Mouse (Mus musculus): ENCODE data around the gene Zdhhc13.

Zdhhc13 gene

GRCm38 (mm10) chr7:48788851-48789572 is at the start of gene Zdhhc13:
Gene Zdhhc13, plus strand, starts transcription at chr7:48789003.
- peak; percentile 66 for DNase-seq (ENCODE audit: low spot score)

- DNase-seq (ENCODE audit: low spot score): no peak
Measured at GRCm38 (mm10) chr7:48749298-48750163, 39.3 kb upstream of the Zdhhc13 start.

DNA sequence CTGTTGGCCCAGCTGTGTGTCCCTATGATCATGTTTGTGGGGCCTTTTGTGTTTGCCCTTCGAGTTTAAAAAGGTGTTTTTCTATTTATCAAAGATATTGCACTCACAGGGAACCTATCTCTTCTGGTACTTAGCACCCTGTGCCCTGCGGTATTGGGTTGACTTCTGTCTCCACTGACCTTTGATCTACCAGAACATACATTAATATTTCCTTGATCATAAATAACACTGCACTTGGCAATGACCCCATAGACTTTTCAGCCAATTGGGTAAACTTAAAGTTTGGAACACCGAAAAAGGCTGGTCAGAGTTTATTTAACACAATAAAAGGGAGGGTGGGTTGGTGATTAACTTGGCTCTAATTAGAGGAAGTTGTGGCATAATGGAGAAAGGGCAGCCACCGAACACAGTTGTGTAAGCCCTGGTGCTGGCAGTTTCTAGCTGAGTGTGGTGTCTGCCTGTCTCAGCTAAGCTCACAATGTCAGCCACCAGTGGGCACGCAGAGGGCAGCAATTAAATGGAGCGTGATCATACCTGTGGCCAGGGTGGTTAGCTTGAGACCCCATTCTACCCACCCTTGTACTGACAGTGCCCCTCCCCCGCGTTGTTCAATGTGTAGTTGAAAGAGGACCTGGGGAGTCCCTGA is 38.5 kb upstream of the Zdhhc13 start:
- DNase-seq (ENCODE audit: low spot score): no peak

- no peak for DNase-seq (ENCODE audit: low spot score)
Measured at GRCm38 (mm10) chr7:48751222-48751621, 37.6 kb upstream of the Zdhhc13 start.

DNA sequence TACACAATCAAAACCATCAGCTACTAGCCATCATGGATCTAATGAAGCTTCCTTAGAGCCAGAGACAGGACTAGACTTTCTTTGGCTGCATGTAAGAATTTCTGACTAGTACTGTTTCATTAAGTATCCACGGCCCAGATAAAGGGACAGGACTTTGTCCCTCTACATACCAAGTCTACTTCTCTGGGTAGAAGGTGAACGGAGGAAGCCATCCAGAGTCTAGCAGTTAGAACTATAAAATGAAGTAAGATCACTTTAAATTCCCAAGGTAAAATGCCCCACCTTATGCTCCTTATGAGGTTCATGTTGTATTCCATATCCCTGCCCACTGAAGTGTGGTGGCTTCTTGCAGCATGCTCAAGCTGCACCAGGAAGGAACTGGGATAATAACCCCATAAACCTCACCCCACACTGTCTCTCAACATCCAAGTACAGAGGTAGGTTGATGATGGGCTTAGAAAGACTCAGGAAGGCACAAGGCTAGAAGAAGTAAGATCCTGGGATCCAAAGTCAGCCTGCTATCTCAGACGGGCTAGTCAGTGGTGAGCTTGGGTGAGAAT is 34.3 kb upstream of the Zdhhc13 start:
- DNase-seq (ENCODE audit: low spot score): no peak

GRCm38 (mm10) chr7:48755825-48756224 is 33.0 kb upstream of the Zdhhc13 start:
- DNase-seq (ENCODE audit: low spot score): no peak

DNA sequence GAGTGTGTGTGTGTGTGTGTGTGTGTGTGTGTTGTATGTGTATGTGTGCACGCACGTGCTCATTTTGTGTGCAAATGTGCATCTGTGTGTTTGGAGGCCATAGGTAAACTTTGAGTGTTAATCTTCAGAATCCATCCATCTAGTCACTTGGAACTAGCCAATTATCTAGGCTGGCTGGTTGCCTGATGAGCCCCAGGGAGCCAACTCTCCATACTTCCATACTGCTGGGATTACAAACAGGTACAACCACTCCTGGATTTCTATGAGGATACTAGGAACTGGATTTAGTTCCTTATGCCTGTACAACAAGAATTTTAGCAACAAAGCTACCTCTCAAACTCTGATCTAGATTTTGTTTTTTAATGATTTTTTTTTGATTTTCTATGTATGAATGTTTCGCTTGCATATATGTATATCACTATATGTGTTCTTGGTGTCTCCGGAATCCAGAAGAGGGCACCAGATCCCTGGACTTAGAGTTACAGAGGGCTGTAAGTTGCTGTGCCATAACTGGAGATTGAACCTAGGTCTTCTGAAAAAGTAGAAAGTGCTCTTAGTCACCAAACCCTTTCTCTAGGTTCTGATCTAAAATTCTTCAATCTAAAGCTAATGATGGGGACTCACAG is 32.4 kb upstream of the Zdhhc13 start:
- no peak for DNase-seq (ENCODE audit: low spot score)

DNA sequence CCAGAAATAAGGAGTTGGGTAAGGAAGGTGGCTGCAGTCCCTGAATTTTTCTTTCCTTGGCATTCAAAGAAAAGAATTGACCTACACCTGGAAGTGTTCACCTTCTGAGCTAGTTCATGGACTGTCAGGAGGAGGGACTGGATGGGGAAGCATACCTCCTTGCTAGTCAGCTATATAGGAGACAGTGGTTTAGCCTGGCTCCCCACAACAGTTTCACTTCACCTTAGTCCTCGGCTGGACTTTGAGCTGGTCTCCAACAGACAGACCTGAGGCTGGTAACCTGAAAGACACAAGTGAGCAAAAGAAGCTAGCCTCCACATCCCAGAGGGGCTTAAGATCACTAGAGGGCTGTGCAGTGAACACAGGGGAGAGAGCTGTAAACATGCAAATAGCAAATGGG is 30.7 kb upstream of the Zdhhc13 start:
- no peak for DNase-seq (ENCODE audit: low spot score)

DNA sequence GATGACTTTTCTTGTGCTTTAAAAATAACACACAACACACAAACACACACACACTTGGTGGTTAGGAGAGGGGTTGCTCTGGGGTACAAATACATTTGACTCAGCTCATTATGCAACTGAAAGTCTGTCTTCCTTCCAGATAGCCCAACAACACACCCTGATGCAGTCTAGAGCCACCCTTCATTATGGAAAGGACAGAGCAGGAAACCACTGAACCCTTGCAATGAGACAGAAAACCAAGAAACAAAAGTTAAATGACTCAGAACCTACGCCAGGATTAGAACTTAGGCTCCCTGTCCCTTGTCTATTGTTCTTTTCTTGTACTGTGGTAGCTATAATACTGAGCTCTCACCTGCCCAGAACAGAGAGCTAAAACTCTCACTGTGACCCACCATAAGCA is 28.0 kb upstream of the Zdhhc13 start:
- DNase-seq (ENCODE audit: low spot score): no peak

DNA sequence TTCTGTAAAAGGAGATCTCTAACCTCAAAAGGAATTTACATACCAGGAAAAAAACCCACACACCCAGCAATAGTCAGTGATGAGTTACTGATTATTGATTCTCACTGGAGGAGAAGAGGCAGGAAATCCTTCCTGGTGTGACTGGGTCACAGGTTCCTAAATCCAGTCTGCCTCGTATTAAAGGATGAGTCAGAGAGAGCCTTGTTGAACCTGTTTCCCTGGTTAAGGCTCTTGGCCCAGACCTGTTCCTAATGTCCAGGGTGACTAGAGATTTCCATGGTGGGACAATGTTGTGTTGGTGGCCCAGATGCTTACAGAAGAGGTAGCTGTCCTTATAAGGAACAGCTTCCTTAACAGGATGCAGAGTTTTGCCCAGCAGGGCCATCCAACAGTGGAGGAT is 26.5 kb upstream of the Zdhhc13 start:
- no peak for DNase-seq (ENCODE audit: low spot score)

DNA sequence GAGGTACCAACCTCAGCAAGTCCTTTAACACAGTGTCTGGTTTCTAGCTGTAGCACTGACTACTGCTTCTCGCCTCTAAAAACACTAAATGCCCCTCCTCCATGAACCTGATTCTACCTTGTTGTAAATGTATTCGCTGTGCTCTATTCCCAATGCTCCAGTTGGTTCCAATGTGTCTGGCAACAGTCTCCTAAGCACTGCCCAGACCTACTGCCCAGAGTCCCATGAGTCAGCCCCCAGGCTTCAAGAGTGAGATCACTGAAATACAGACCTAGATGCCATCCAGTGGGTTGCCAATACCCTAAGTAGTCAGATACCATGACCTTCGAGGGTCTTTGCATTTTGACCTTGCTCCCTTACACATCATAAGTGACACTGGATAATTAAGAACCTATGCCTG is 26.1 kb upstream of the Zdhhc13 start:
- DNase-seq (ENCODE audit: low spot score): no peak

DNA sequence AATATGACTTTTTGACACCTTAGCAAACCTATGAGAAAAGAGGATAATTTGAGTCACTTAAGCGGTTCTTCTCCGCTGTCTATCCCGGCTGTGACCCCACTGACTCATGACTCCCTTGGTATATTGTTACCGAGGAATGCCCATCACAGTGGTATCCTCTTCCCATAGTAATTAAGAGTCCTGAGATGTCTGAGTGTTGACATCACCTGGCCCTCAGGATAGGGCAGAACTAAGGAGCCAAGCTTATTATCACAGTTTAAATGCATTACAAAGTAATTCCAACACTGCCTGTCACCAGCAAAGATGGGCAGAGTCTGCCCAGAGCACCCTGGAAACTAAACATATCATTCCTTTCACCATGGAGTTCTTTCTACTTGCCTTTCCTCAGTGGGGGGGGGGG is 22.8 kb upstream of the Zdhhc13 start:
- no peak for DNase-seq (ENCODE audit: low spot score)

DNA sequence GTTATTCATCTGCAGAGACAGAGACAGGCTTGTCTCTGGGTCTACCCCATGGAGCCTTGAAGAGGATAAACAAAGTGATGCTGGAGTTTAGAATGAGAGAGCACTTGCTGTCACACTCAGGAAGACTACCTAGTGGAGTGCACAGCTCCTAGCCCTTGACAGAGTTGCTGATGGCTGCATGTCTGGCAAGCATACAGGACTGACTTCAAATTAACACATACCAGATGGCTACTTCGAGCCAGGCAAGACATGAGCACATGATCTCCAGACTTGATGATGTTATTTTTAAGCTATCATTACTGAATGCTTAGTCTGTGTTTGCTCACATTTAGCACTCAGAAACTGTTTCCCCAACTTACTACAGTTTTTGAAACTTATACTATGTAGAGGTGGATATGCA is 19.1 kb upstream of the Zdhhc13 start:
- DNase-seq (ENCODE audit: low spot score): no peak

DNA sequence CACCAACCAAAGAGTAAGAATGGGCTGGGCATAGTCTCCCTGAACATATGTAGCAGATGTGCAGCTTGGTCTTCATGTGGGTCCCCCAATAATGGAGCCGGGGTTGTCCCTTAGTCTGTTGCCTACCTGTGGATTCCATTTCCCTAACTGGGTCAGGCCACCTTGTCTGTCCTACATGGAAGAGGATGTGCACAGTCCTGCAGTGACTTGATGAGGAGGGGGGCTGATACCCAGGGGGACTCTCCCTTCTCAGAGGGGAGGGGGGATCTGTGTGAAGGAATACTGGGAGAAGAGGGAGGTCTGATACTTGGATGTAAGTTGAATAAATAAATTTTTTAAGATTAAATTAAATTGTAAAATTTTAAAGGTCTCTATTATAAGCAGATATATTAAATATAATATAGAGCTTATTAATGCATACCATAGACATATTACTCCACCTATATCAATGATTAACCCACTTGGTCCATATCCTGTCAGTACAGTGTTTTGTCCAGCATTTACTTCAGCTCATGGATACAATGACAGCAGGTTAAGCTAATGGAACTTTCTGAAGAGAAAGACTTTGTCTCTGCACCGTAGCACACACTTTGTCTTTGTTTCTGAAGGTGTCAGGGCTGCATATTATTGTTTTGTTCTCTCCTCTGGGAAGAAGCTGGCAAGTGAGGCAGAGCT is 16.6 kb upstream of the Zdhhc13 start:
- DNase-seq (ENCODE audit: low spot score): no peak

DNA sequence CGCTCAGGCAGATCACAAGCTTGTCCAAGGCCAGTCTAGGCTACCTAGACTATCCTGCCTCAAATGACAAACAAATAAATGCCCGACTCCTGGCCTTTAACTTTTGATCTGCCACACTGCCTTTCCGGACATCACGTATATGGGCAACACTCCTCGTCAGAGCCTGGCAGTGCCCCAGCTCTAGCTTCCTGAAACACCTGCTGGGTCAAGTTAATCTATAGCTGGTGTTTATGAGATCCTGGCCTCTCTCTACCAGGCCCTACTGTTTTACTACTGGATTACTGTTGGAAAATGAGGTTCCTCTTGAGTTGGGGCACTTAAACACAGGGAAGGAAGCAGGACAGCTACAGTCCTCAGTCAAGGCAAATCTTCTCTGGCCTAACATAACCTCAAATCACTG is 15.5 kb upstream of the Zdhhc13 start:
- no peak for DNase-seq (ENCODE audit: low spot score)

DNA sequence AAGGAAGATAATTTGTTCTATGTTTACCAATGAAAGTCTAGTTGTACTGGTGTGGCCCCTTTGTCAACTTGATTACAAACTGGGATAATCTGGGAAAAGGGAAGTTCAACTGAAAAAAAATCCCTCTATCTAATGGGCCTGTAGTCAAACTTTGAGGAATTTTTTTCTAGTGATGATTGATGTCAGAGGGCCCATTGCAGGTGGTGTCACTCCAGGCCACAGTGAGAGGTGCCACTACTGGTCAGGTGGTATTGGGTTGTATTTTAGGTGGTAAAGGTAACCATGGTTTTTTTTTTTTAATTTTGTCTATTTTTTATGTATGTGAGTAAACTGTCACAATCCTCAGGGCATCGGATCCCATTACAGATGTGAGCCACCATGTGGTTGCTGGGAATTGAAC is 14.2 kb upstream of the Zdhhc13 start:
- no peak for DNase-seq (ENCODE audit: low spot score)

DNA sequence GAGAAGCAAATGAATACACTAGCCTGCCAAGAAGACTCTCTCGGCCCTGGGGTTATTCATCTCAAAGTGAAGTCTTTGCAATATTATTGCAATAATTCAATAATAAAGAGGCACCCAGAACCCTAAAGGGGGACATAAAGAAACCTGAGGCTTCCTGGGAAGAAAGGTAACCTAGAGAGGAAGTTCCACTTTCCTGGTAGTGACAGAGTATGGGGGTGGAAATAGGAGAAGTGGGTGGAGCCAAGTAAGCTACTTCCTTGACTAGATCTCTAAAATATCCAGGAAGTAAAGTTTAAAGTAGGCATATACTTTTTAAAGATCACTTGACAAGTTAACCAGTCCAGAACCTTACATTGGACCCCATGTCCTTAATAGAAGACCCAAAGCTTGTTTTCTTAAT is 13.4 kb upstream of the Zdhhc13 start:
- no peak for DNase-seq (ENCODE audit: low spot score)

GRCm38 (mm10) chr7:48777721-48778504 is 10.9 kb upstream of the Zdhhc13 start:
- no peak for DNase-seq (ENCODE audit: low spot score)

GRCm38 (mm10) chr7:48779110-48779509 is 9.7 kb upstream of the Zdhhc13 start:
- no peak for DNase-seq (ENCODE audit: low spot score)

- DNase-seq (ENCODE audit: low spot score): no peak
Measured at GRCm38 (mm10) chr7:48782432-48782831, 6.4 kb upstream of the Zdhhc13 start.
